Mouse (Mus musculus) bone marrow, adult 2 months (tissue): Measurements from ENCODE around the gene Unc93b1. TPM values are rescaled to one million over a fixed set of nuclear protein-coding genes. Genes with fewer than 3 reads are reported as not detected.

Experiments
- H3K27ac ChIP-seq: fragments of 200-500 bp; 2 replicates; pipeline ENCODE4 v1.5.1; 2012; ENCODE audit warnings: low read depth, mild to moderate bottlenecking, control low read depth, inconsistent platforms, low read length; ENCODE audit not compliant: control insufficient read depth, poor library complexity, insufficient read depth
- H3K4me1 ChIP-seq: fragments of 200-500 bp; 2 replicates; pipeline ENCODE4 v1.6.1; 2011; ENCODE audit warnings: low read length; ENCODE audit not compliant: control insufficient read depth, insufficient read depth
- H3K4me3 ChIP-seq: fragments of 200-500 bp; replicated peaks from 2 replicates; pipeline ENCODE3; 2011; ENCODE audit warnings: mild to moderate bottlenecking, low read depth, low read length, control low read depth; ENCODE audit not compliant: control insufficient read depth
- CTCF ChIP-seq: fragments of 200-500 bp; IDR thresholded peaks from 2 replicates; pipeline ENCODE4 v1.5.1; 2011; ENCODE audit warnings: low read length, control low read depth; ENCODE audit not compliant: control insufficient read depth, insufficient read depth
- POLR2A ChIP-seq: fragments of 200-500 bp; IDR thresholded peaks from 2 replicates; pipeline ENCODE4 v1.6.1; 2011; ENCODE audit warnings: low read depth, mild to moderate bottlenecking, control low read depth, low read length, borderline replicate concordance; ENCODE audit not compliant: control insufficient read depth
- WGBS: fragments of 180-500 bp; shearing (Covaris S2); methylation state at CpG from one replicate; pipeline ENCODE4 v1.1.7; 2018; 5-methylcytosine and 5-hydroxymethylcytosine counted together
- polyA plus RNA-seq: library from polyadenylated mRNA; stranded (reverse); fragments of >200 nt; gene quantifications from 2 replicates; pipeline ENCODE4 v1.2.4, GENCODE M21; 2011; ENCODE audit warnings: low replicate concordance; ENCODE audit not compliant: missing spikeins, insufficient read depth, insufficient read length

Gene Unc93b1
- polyA plus RNA-seq, 1 experiment: 177 TPM

- TF ChIP-seq CTCF (no peak), POLR2A (no peak)
- 36% methylated on average over 4 of the region's 4 CpGs for WGBS
- peaks cover 20% of the 10 kb centered on the region for H3K4me1 ChIP-seq
- peak overlapping the region; percentile 66 for H3K4me3 ChIP-seq
- peak overlapping the region; percentile 82 for H3K27ac ChIP-seq
These were observed 6.2 kb upstream of the Unc93b1 start for GRCm38 (mm10) chr19:3928779-3929178.

GRCm38 (mm10) chr19:3929211-3929941 is 5.6 kb upstream of the Unc93b1 start, which contains the start of gene Aldh3b1:
Gene Aldh3b1, minus strand, starts transcription at chr19:3929808.
- H3K4me1 ChIP-seq: peaks cover 20% of the 10 kb centered on the region
- no peak for TF ChIP-seq CTCF
- TF ChIP-seq POLR2A: peak; percentile 46; the same call in 1 of the 2 replicates
- peak within 1 kb of the TSS; percentile 82 for H3K27ac ChIP-seq
- WGBS: 3% methylated on average over 12 of the region's 12 CpGs
- peak within 1 kb of the TSS; percentile 66 for H3K4me3 ChIP-seq

GRCm38 (mm10) chr19:3930262-3931057 is 4.5 kb upstream of the Unc93b1 start:
- WGBS: 62% methylated on average over 21 of the region's 21 CpGs
- H3K27ac ChIP-seq: peak overlapping the region; percentile 82
- H3K4me1 ChIP-seq: peaks cover 18% of the 10 kb centered on the region
- H3K4me3 ChIP-seq: peak overlapping the region; percentile 18
- TF ChIP-seq POLR2A: peak; percentile 58; the same call in 1 of the 2 replicates
- TF ChIP-seq CTCF: no peak

- H3K4me1 ChIP-seq: peaks cover 13% of the 10 kb centered on the region
- H3K27ac ChIP-seq: peak overlapping the region; percentile 82
- no peak overlapping the region for H3K4me3 ChIP-seq
- 36% methylated on average over 9 of the region's 9 CpGs for WGBS
- TF ChIP-seq POLR2A: no peak
- TF ChIP-seq CTCF: no peak
These were observed 3.3 kb upstream of the Unc93b1 start for GRCm38 (mm10) chr19:3931716-3932115.

- H3K4me1 ChIP-seq: peaks cover 8% of the 10 kb centered on the region; the same call in 1 of the 2 replicates
- TF ChIP-seq CTCF (no peak), POLR2A (peak; percentile 64; the same call in 1 of the 2 replicates)
- whole genome bisulfite sequencing: 2% methylated on average over 22 of the region's 22 CpGs
- peak overlapping the region; percentile 81 for H3K27ac ChIP-seq
- H3K4me3 ChIP-seq: peak overlapping the region; percentile 86
These were observed 1.2 kb downstream of the Unc93b1 start for GRCm38 (mm10) chr19:3935896-3936850.

- H3K27ac ChIP-seq: no peak overlapping the region
- 73% methylated on average over 7 of the region's 7 CpGs for WGBS
- no peak overlapping the region for H3K4me3 ChIP-seq
- TF ChIP-seq POLR2A (no peak), CTCF (no peak)
- peaks cover 2% of the 10 kb centered on the region; the same call in 1 of the 2 replicates for H3K4me1 ChIP-seq
These were observed 7.3 kb downstream of the Unc93b1 start for GRCm38 (mm10) chr19:3942315-3942714.

GRCm38 (mm10) chr19:3942986-3943735 is 8.2 kb downstream of the Unc93b1 start:
- H3K4me3 ChIP-seq: peak overlapping the region; percentile 1
- WGBS: 27% methylated on average over 27 of the region's 27 CpGs
- H3K27ac ChIP-seq: no peak overlapping the region
- H3K4me1 ChIP-seq: peaks cover 2% of the 10 kb centered on the region; the same call in 1 of the 2 replicates
- TF ChIP-seq POLR2A: no peak
- TF ChIP-seq CTCF: no peak
